Mouse (Mus musculus): ENCODE measurements around the gene Vmn1r64.
"Not testable (repeated sequence)": the region's sequence is repeated elsewhere in the genome, so short reads cannot be mapped to it uniquely, and the experiment has no call there.

Gene Vmn1r64

GRCm38 (mm10) chr7:5884442-5884841, at the start of gene Vmn1r64:
TSS of gene Vmn1r64 (minus strand) at chr7:5884542.
- in situ Hi-C loops (cut with MboI, MseI), result loop anchor here (10.0 kb wide), 1 partner anchor 430 kb away; no protein-coding TSS in a partner anchor

DNA sequence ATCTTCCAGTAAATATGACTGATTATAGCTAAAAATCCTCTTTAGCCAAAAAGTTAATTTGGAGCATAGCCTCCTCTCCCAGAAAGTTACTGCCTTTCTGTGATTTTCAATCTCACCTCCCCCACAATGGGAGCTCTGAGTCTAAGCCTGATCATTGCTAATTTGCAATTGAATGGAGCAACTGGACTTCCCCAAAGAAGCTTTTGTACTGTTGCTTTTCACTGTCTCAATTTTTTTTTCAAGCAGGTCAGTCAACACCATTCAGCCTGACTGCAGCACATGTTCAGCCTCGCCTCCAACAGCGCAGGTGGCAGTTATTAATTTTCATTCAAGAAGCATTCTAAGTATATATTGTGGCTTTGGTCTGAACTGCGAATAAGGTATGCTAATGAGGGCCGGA, 14.9 kb upstream of the Vmn1r64 start:
- in situ Hi-C loops (cut with MboI, MseI), result no loop called here

GRCm38 (mm10) chr7:5897245-5897644, 12.9 kb upstream of the Vmn1r64 start:
- in situ Hi-C loops (cut with MboI, MseI), result not testable (repeated sequence)

All from regulatory T cell (primary cell).